Mouse (Mus musculus) kidney, postnatal 0 days (tissue): ENCODE results near the gene Nsl1. TPM values are rescaled to one million over a fixed set of nuclear protein-coding genes. Genes with fewer than 3 reads are reported as not detected.

Experiments
- ATAC-seq: fragments of 200-750 bp; cut with Nextera tagmentation; replicated peaks from 2 replicates; pipeline ENCODE4 v1.8.0; 2017; ENCODE audit warnings: low read depth, moderate number of reproducible peaks, moderate TSS enrichment, moderate library complexity; ENCODE audit not compliant: low FRiP score
- DNase-seq: peaks from one replicate; pipeline ENCODE4 v3.0.0-alpha.2; 2016; ENCODE audit warnings: low spot score
- H3K27ac ChIP-seq: fragments of 300-500 bp; sonication (generic); 2 replicates; pipeline ENCODE4 v1.5.1; 2014; ENCODE audit warnings: mild to moderate bottlenecking
- H3K27me3 ChIP-seq: fragments of 300-500 bp; sonication (generic); 2 replicates; pipeline ENCODE4 v1.6.1; 2014; ENCODE audit warnings: low read length, mixed read lengths; ENCODE audit not compliant: insufficient read depth
- H3K36me3 ChIP-seq: fragments of 300-500 bp; sonication (generic); 2 replicates; pipeline ENCODE4 v1.6.1; 2014; ENCODE audit warnings: low read length, mixed read lengths; ENCODE audit not compliant: insufficient read depth
- H3K4me1 ChIP-seq: fragments of 300-500 bp; sonication (generic); replicated peaks from 2 replicates; pipeline ENCODE4 v1.6.1; 2014; ENCODE audit warnings: antibody characterized with exemption, low read length, mixed read lengths; ENCODE audit not compliant: insufficient read depth
- H3K4me2 ChIP-seq: fragments of 300-500 bp; sonication (generic); 2 replicates; pipeline ENCODE4 v1.6.1; 2014; ENCODE audit warnings: mild to moderate bottlenecking, low read length, moderate library complexity, mixed read lengths
- H3K4me3 ChIP-seq: fragments of 300-500 bp; sonication (generic); replicated peaks from 2 replicates; pipeline ENCODE4 v1.5.1; 2014; ENCODE audit warnings: low read depth, low read length
- H3K9ac ChIP-seq: fragments of 300-500 bp; sonication (generic); 2 replicates; pipeline ENCODE4 v1.6.1; 2014; ENCODE audit warnings: low read depth, low read length
- H3K9me3 ChIP-seq: fragments of 300-500 bp; sonication (generic); replicated peaks from 2 replicates; pipeline ENCODE4 v1.6.1; 2016; ENCODE audit warnings: low read length, inconsistent platforms, mixed read lengths
- CTCF ChIP-seq: IDR thresholded peaks from 2 replicates; pipeline ENCODE4 v1.5.1; 2016; ENCODE audit warnings: antibody characterized with exemption, low read depth, mild to moderate bottlenecking, moderate library complexity
- WGBS: fragments of 180-500 bp; shearing (Covaris S2); extraction: QIAGEN DNeasy Blood & Tissue Kit; methylation state at CpG from one replicate; pipeline ENCODE4 v1.1.7; 2014; 5-methylcytosine and 5-hydroxymethylcytosine counted together
- polyA plus RNA-seq: library from polyadenylated mRNA; unstranded; fragments of >200 nt; fragmentation: Nextera tagmentation; extraction: Ambion mirVana; gene quantifications from 2 replicates; pipeline ENCODE4 v1.2.1, GENCODE M21; 2015

Gene Nsl1
- polyA plus RNA-seq, 1 experiment from 2014 or later, result 8.6 TPM

DNA sequence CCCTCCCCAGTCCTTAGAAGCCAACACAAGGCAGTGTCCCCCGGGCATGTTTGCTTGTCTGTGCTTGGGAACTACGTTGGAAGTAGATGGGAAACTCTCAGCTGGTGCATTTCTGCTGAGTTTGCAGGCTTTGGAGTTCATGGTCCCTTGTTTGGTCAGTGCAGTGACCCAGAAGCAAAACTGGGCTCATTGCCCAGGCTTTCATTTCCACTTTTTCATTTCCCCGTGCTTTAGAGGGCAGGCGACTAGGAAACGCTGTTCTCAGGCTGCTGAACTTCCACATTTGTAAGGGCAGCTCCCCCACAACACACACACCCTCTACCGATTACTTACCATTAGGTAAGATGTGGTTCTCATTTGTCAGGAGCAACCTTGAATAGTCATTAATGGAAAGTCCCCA is 10.2 kb downstream of the Nsl1 start:
- no peak for TF ChIP-seq CTCF
- H3K4me2 ChIP-seq, result no peak overlapping the region
- no peak overlapping the region for H3K4me3 ChIP-seq
- no peaks in the 10 kb centered on the region for H3K9me3 ChIP-seq
- no peaks in the 10 kb centered on the region for H3K4me1 ChIP-seq
- ATAC-seq (peak; percentile 57), DNase-seq (peak; percentile 78)
- H3K27ac ChIP-seq, result no peak overlapping the region; the same call in 1 of the 2 replicates
- H3K27me3 ChIP-seq, result no peaks in the 10 kb centered on the region
- no peak overlapping the region for H3K9ac ChIP-seq
- H3K36me3 ChIP-seq, result peaks cover 18% of the 10 kb centered on the region; the same call in 1 of the 2 replicates
- 18% methylated on average over 6 of the region's 6 CpGs for WGBS

DNA sequence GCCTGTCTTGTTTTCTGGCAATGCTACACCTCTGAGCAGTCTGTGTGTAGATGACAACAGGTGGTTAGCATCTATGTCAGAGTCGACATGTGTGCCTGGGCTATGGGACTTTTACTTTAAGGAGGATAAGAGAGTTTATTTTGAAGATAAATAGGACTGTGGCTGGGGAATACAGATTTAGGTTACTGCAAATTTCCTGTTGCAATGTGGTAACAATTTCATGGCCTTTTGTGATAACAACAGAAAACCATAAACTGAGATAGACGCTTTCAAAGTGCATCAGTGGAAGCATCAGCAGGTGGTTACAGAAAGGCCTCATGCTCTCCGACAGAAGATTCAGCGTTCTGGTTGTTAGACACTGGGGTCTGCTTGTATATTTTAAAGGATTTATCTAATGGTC is 10.7 kb downstream of the Nsl1 start:
- no peak overlapping the region for H3K9ac ChIP-seq
- H3K4me3 ChIP-seq, result no peak overlapping the region
- no peak for TF ChIP-seq CTCF
- WGBS, result 59% methylated on average over 4 of the region's 4 CpGs
- H3K4me1 ChIP-seq, result no peaks in the 10 kb centered on the region
- no peak overlapping the region for H3K27ac ChIP-seq
- H3K9me3 ChIP-seq, result no peaks in the 10 kb centered on the region
- H3K27me3 ChIP-seq, result no peaks in the 10 kb centered on the region
- H3K36me3 ChIP-seq, result peaks cover 18% of the 10 kb centered on the region; the same call in 1 of the 2 replicates
- ATAC-seq (no peak), DNase-seq (no peak)
- no peak overlapping the region for H3K4me2 ChIP-seq

DNA sequence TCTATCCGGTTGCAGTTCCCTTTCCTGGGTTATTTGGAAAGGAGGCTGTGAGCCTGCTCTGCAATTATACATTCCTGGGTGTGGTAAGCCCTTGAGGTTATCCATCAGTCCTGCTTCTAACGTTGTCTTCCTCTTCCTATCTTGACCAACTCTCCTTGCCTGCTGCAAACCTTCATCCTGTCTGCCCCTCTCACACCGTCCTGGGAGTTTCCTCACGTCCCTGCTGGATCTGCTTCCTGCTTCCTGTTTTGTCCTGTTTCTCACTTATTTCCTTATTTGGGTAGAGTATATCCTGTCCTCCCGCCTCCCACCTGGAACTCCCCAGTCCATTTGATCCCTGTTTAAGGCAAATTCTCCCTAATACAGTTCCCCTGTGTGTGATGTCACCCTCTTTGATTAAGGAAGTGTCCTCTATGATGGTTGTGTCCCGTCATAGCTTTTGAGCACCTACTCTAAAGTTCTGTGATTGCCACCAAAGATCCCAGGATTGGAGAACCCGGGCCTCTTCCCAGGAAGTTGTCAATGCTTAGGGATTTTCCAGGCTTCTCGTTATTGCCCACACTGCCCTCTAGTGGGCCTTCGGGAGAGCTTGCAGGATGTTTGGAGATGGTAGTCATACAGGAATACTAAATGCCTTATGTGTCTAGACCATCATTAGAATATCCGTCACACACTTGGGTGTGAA is 12.5 kb downstream of the Nsl1 start:
- Histone ChIP-seq H3K36me3 (peaks cover 13% of the 10 kb centered on the region; the same call in 1 of the 2 replicates), H3K4me2 (peak overlapping the region; percentile 29), H3K9me3 (no peaks in the 10 kb centered on the region), H3K4me3 (no peak overlapping the region), H3K27me3 (no peaks in the 10 kb centered on the region), H3K9ac (0 out of 2 replicates have a peak overlapping the region, but pooled peaks have one; percentile 20), H3K4me1 (no peaks in the 10 kb centered on the region), H3K27ac (peak overlapping the region; percentile 64; the same call in 1 of the 2 replicates)
- ATAC-seq (0 out of 2 replicates have a peak, but pooled peaks have one; percentile 11), DNase-seq (peak; percentile 92)
- 47% methylated on average over 10 of the region's 10 CpGs for WGBS
- peak; percentile 89 for TF ChIP-seq CTCF

DNA sequence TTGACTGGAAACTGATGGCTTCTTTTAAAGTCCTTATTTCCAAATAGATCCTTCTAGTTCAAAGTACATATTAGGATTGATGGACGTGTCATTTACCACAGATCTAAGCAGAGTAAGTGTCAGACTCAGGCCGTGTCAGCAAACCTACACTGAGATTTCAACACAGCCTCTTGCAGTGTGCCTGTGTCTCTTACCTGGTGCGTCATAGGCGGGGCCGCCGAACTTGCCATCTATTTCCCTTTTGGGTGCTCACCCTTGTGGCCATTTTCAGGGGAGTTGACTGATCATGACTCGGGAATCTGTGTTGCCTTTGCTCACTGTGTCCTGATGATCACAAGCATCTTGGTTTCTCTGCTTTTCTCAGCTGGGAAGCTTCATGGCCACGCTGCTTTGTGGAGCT is 20.4 kb downstream of the Nsl1 start:
- no peak overlapping the region for H3K4me3 ChIP-seq
- peaks cover 9% of the 10 kb centered on the region; the same call in 1 of the 2 replicates for H3K36me3 ChIP-seq
- TF ChIP-seq CTCF, result no peak
- no peak overlapping the region for H3K9ac ChIP-seq
- 83% methylated on average over 8 of the region's 8 CpGs for WGBS
- no peaks in the 10 kb centered on the region for H3K9me3 ChIP-seq
- no peak overlapping the region for H3K4me2 ChIP-seq
- ATAC-seq (no peak), DNase-seq (no peak)
- no peaks in the 10 kb centered on the region for H3K4me1 ChIP-seq
- no peaks in the 10 kb centered on the region for H3K27me3 ChIP-seq
- no peak overlapping the region for H3K27ac ChIP-seq

DNA sequence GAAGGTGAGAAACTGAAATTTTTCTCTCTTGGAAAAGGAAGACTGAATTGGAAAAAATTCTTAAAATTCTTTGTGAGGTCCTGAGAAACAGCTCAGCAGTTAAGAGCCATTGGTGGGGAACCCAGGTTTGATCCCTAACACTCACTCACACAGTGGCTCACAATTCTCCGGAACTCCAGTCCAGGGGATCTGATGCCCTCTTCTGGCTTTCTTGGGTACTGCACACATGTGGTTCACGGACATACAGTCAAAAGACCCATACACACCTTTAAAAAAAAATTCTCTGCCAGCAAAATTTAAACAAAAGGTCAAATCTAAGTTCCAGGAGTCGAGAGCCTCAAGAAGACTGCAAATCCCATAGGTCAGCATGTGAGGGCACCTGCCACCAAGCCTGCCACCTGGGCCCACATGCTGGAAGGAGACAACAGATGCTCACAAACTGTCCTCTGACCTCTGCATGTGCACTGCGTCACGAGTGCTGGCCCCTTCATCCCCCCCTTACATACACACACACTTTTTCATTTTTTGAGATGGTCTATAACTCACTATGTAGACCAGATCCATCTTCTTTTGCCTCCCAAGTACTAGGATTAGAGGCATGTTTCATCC is 22.2 kb downstream of the Nsl1 start:
- no peak overlapping the region for H3K4me3 ChIP-seq
- DNase-seq (peak; percentile 64), ATAC-seq (0 out of 2 replicates have a peak, but pooled peaks have one; percentile 30)
- no peaks in the 10 kb centered on the region for H3K27me3 ChIP-seq
- no peak overlapping the region for H3K9ac ChIP-seq
- no peak overlapping the region for H3K4me2 ChIP-seq
- WGBS, result 81% methylated on average over 5 of the region's 5 CpGs
- no peak overlapping the region for H3K27ac ChIP-seq
- H3K4me1 ChIP-seq, result no peaks in the 10 kb centered on the region
- TF ChIP-seq CTCF, result peak; percentile 82
- H3K36me3 ChIP-seq, result peaks cover 9% of the 10 kb centered on the region; the same call in 1 of the 2 replicates
- H3K9me3 ChIP-seq, result no peaks in the 10 kb centered on the region

DNA sequence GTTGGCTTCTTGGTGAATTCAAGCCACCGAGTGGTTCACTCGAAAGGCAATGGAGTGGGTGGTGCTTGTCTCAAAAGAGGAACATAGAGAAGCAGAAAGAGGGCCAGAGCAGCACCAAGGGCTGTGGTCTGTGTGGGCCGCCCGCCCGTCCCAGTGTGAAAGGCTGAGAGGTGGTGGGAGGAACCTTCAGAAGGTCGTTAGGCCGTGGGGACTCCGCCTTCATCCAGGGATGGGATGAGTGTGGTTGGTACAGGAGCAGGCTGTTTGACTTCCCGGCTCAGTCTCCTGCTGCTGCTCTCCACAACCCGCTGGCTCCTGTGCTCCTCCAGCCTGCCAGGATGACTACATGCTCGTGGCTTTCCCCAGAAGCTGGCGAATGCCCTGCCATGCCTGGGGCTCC is 22.8 kb downstream of the Nsl1 start:
- no peak for ATAC-seq
- Histone ChIP-seq H3K9me3 (no peaks in the 10 kb centered on the region), H3K4me3 (no peak overlapping the region), H3K9ac (no peak overlapping the region), H3K36me3 (peaks cover 9% of the 10 kb centered on the region; the same call in 1 of the 2 replicates), H3K27ac (no peak overlapping the region), H3K4me2 (no peak overlapping the region), H3K4me1 (no peaks in the 10 kb centered on the region), H3K27me3 (no peaks in the 10 kb centered on the region)
- DNase-seq, result no peak
- WGBS, result 69% methylated on average over 12 of the region's 12 CpGs
- TF ChIP-seq CTCF, result no peak
